Mouse (Mus musculus) common myeloid progenitor, adult 5-6 weeks (primary cell): ENCODE results near the gene Arl3. TPM values are rescaled to one million over a fixed set of nuclear protein-coding genes. Genes with fewer than 3 reads are reported as not detected.
A peak's percentile ranks its signal among the peaks of the same experiment; 100 is the strongest.

Source experiments
- ATAC-seq: replicated peaks from 2 replicates; pipeline ENCODE4 v1.8.0; 2016; ENCODE audit warnings: low read depth, mild to moderate bottlenecking, moderate TSS enrichment, inconsistent platforms; ENCODE audit not compliant: poor library complexity, severe bottlenecking
- total RNA-seq: library from RNA; stranded (forward); fragments of 200-1000, 187-1606 nt; gene quantifications from 2 replicates; pipeline ENCODE4 v1.2.3, GENCODE M21; 2017

Gene Arl3
- 25.5 and 27.3 TPM in 2 replicates for total RNA-seq

GRCm38 (mm10) chr19:46572951-46573937, at the start of gene Arl3, which contains the start of gene Sfxn2:
Gene Arl3 (minus strand): TSS chr19:46573198.
Gene Sfxn2 (plus strand): TSS chr19:46573365.
- peak; percentile 96 for ATAC-seq

- ATAC-seq = no peak
These were observed 49.7 kb upstream of the Arl3 start for GRCm38 (mm10) chr19:46622659-46623193.

- ATAC-seq = no peak
These were observed 48.5 kb upstream of the Arl3 start for GRCm38 (mm10) chr19:46621236-46622183.

GRCm38 (mm10) chr19:46620016-46620808, 47.2 kb upstream of the Arl3 start:
- no peak for ATAC-seq

GRCm38 (mm10) chr19:46619518-46619917, 46.5 kb upstream of the Arl3 start:
- no peak for ATAC-seq

- ATAC-seq = no peak
These were observed 46.0 kb upstream of the Arl3 start for GRCm38 (mm10) chr19:46619001-46619400.

- ATAC-seq = peak; percentile 81
These were observed 45.3 kb upstream of the Arl3 start for GRCm38 (mm10) chr19:46618322-46618721.

GRCm38 (mm10) chr19:46617361-46617760, 44.4 kb upstream of the Arl3 start:
- no peak for ATAC-seq

- ATAC-seq = no peak
These were observed 43.4 kb upstream of the Arl3 start for GRCm38 (mm10) chr19:46616378-46616777.

- no peak for ATAC-seq
These were observed 35.2 kb upstream of the Arl3 start for GRCm38 (mm10) chr19:46608158-46608557.

GRCm38 (mm10) chr19:46607424-46607823, 34.4 kb upstream of the Arl3 start:
- ATAC-seq = peak; percentile 73

- no peak for ATAC-seq
These were observed 33.7 kb upstream of the Arl3 start for GRCm38 (mm10) chr19:46606718-46607117.

- ATAC-seq = no peak
These were observed 29.4 kb upstream of the Arl3 start for GRCm38 (mm10) chr19:46602406-46602805.

GRCm38 (mm10) chr19:46601491-46601890, 28.5 kb upstream of the Arl3 start:
- ATAC-seq = no peak

- ATAC-seq = no peak
These were observed 27.4 kb upstream of the Arl3 start for GRCm38 (mm10) chr19:46600371-46600770.

- no peak for ATAC-seq
These were observed 26.6 kb upstream of the Arl3 start for GRCm38 (mm10) chr19:46599375-46600256.

GRCm38 (mm10) chr19:46598720-46599252, 25.8 kb upstream of the Arl3 start, which contains the start of gene Wbp1l:
Gene Wbp1l (plus strand): TSS chr19:46599084.
- ATAC-seq = peak; percentile 95

- ATAC-seq = no peak
These were observed 25.2 kb upstream of the Arl3 start for GRCm38 (mm10) chr19:46598187-46598586.
